Mouse (Mus musculus): ENCODE results near the gene Olfr323. TPM values are rescaled to one million over a fixed set of nuclear protein-coding genes. Genes with fewer than 3 reads are reported as not detected.

The Olfr323 gene
- polyA plus RNA-seq, 1 experiment from 2014 or later: not detected

- DNase-seq (ENCODE audit: low spot score) (no peak), ATAC-seq (replicated peaks; ENCODE audit: low FRiP score, low read depth) (no peak)
- H3K36me3 ChIP-seq (ENCODE audit: insufficient read depth, low read length): no peaks in the 10 kb centered on the region
- H3K4me2 ChIP-seq (ENCODE audit: low read length): no peak overlapping the region
- H3K27ac ChIP-seq: no peak overlapping the region
- H3K9ac ChIP-seq (ENCODE audit: low read depth, low read length): no peak overlapping the region
- H3K27me3 ChIP-seq (ENCODE audit: insufficient read depth, low read length): no peaks in the 10 kb centered on the region
- no peaks in the 10 kb centered on the region for H3K9me3 ChIP-seq (replicated peaks; ENCODE audit: low read length)
- no peak for TF ChIP-seq CTCF (IDR thresholded peaks at IDR 0.05; ENCODE audit: low read depth)
- 44% methylated on average over 4 of the region's 4 CpGs for WGBS
- H3K4me3 ChIP-seq (replicated peaks; ENCODE audit: low read depth, low read length): no peak overlapping the region
- no peaks in the 10 kb centered on the region for H3K4me1 ChIP-seq (replicated peaks; ENCODE audit: insufficient read depth, low read length)
Observed at GRCm38 (mm10) chr11:58626146-58626545, 4.2 kb downstream of the Olfr323 start.

DNA sequence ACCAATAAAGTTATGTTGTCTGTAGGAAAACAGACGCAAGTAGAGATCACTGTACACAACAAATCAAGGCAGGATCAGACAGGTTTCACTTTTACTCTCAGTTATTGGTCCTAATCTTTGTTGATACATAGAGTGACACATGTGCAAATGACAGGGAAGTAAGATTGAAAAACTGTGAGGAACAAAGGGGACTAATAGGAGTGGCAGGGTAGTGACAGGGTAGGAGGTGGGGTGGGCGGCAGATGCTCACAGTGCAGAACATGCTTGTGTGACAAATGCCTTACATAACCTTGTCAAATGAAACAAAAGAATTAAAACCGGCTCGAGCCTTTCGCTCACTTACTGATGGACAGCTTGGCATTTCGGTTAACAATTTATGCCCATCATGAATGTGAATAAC, 11.5 kb downstream of the Olfr323 start:
- WGBS: 74% methylated on average over 6 of the region's 6 CpGs
- Histone ChIP-seq H3K4me3 (replicated peaks; ENCODE audit: low read depth, low read length) (no peak overlapping the region), H3K4me2 (ENCODE audit: low read length) (no peak overlapping the region), H3K9ac (ENCODE audit: low read depth, low read length) (no peak overlapping the region), H3K27ac (no peak overlapping the region), H3K27me3 (ENCODE audit: insufficient read depth, low read length) (no peaks in the 10 kb centered on the region), H3K9me3 (replicated peaks; ENCODE audit: low read length) (no peaks in the 10 kb centered on the region), H3K36me3 (ENCODE audit: insufficient read depth, low read length) (no peaks in the 10 kb centered on the region), H3K4me1 (replicated peaks; ENCODE audit: insufficient read depth, low read length) (no peaks in the 10 kb centered on the region)
- no peak for ATAC-seq (replicated peaks; ENCODE audit: low FRiP score, low read depth)
- no peak for DNase-seq (ENCODE audit: low spot score)
- TF ChIP-seq CTCF (IDR thresholded peaks at IDR 0.05; ENCODE audit: low read depth): no peak

GRCm38 (mm10) chr11:58618369-58618768, 11.9 kb downstream of the Olfr323 start:
- no peak overlapping the region for H3K4me2 ChIP-seq (ENCODE audit: low read length)
- DNase-seq (ENCODE audit: low spot score) (no peak), ATAC-seq (replicated peaks; ENCODE audit: low FRiP score, low read depth) (no peak)
- no peaks in the 10 kb centered on the region for H3K36me3 ChIP-seq (ENCODE audit: insufficient read depth, low read length)
- H3K27ac ChIP-seq: no peak overlapping the region
- WGBS: 70% methylated on average over 3 of the region's 3 CpGs
- no peaks in the 10 kb centered on the region for H3K4me1 ChIP-seq (replicated peaks; ENCODE audit: insufficient read depth, low read length)
- no peak for TF ChIP-seq CTCF (IDR thresholded peaks at IDR 0.05; ENCODE audit: low read depth)
- H3K4me3 ChIP-seq (replicated peaks; ENCODE audit: low read depth, low read length): no peak overlapping the region
- no peak overlapping the region for H3K9ac ChIP-seq (ENCODE audit: low read depth, low read length)
- no peaks in the 10 kb centered on the region for H3K27me3 ChIP-seq (ENCODE audit: insufficient read depth, low read length)
- no peaks in the 10 kb centered on the region for H3K9me3 ChIP-seq (replicated peaks; ENCODE audit: low read length)

- TF ChIP-seq CTCF (IDR thresholded peaks at IDR 0.05; ENCODE audit: low read depth): no peak
Observed at GRCm38 (mm10) chr11:58615975-58616374, 14.3 kb downstream of the Olfr323 start, which contains the start of gene 2210407C18Rik. TSS of gene 2210407C18Rik (minus strand) at chr11:58616075.

DNA sequence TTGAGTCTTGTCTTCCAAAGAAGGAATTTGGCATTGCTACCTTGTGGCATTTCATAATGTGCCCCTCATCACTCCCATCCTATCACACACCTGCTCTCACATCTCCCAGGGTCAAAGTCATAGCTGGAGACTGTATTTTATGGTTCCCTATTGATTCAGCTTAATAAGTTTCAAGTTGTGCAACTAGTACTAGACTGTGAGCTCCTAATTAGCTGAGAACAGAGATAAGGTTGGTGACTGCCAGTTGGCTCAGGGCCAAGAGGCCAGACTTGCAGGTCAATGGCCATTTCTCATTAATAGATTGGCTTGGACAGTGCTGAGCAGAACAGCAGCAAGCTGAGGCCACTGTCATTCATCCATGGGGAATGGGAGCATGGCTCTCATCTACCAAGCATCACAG, 15.8 kb downstream of the Olfr323 start:
- Histone ChIP-seq H3K4me1 (replicated peaks; ENCODE audit: insufficient read depth, low read length) (no peaks in the 10 kb centered on the region), H3K4me2 (ENCODE audit: low read length) (no peak overlapping the region), H3K9ac (ENCODE audit: low read depth, low read length) (no peak overlapping the region), H3K27me3 (ENCODE audit: insufficient read depth, low read length) (no peaks in the 10 kb centered on the region), H3K9me3 (replicated peaks; ENCODE audit: low read length) (no peaks in the 10 kb centered on the region), H3K36me3 (ENCODE audit: insufficient read depth, low read length) (no peaks in the 10 kb centered on the region), H3K4me3 (replicated peaks; ENCODE audit: low read depth, low read length) (no peak overlapping the region), H3K27ac (no peak overlapping the region)
- DNase-seq (ENCODE audit: low spot score): no peak
- TF ChIP-seq CTCF (IDR thresholded peaks at IDR 0.05; ENCODE audit: low read depth): no peak
- no peak for ATAC-seq (replicated peaks; ENCODE audit: low FRiP score, low read depth)

More at GRCm38 (mm10) chr11:58615975-58616374, 14.3 kb downstream of the Olfr323 start, which contains the start of gene 2210407C18Rik:
- H3K9me3 ChIP-seq (replicated peaks; ENCODE audit: low read length): no peaks in the 10 kb centered on the region
- no peak for DNase-seq (ENCODE audit: low spot score)
- H3K4me1 ChIP-seq (replicated peaks; ENCODE audit: insufficient read depth, low read length): no peaks in the 10 kb centered on the region
- 89% methylated on average over 4 of the region's 4 CpGs for WGBS
- no peak within 1 kb of the TSS for H3K27ac ChIP-seq
- ATAC-seq (replicated peaks; ENCODE audit: low FRiP score, low read depth): no peak
- H3K27me3 ChIP-seq (ENCODE audit: insufficient read depth, low read length): no peaks in the 10 kb centered on the region
- no peak within 1 kb of the TSS for H3K4me3 ChIP-seq (replicated peaks; ENCODE audit: low read depth, low read length)
- no peaks in the 10 kb centered on the region for H3K36me3 ChIP-seq (ENCODE audit: insufficient read depth, low read length)
- no peak within 1 kb of the TSS for H3K9ac ChIP-seq (ENCODE audit: low read depth, low read length)
- H3K4me2 ChIP-seq (ENCODE audit: low read length): no peak within 1 kb of the TSS

DNA sequence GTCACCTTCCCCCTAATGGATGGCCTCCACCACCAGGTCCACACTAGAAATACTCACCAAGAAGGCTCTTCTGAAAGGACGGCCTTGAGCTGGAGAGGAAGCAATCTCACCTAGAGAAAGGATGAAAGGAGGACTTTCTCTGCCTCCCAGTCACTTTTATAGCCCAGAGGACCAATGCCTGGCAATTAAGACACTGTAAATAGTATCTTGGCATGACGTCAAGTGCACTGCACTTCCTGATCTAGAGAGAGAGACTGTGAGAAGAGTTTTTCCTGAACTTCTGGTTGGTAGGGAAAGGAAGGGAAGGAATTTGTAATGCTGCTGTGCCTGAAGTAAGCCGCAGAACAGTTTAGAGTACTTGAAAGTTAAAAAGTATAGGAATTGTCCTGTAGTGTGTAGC, 16.9 kb downstream of the Olfr323 start:
- no peaks in the 10 kb centered on the region for H3K9me3 ChIP-seq (replicated peaks; ENCODE audit: low read length)
- DNase-seq (ENCODE audit: low spot score): no peak
- no peak for TF ChIP-seq CTCF (IDR thresholded peaks at IDR 0.05; ENCODE audit: low read depth)
- no peak for ATAC-seq (replicated peaks; ENCODE audit: low FRiP score, low read depth)
- no peak overlapping the region for H3K27ac ChIP-seq
- no peak overlapping the region for H3K4me2 ChIP-seq (ENCODE audit: low read length)
- H3K36me3 ChIP-seq (ENCODE audit: insufficient read depth, low read length): no peaks in the 10 kb centered on the region
- H3K4me1 ChIP-seq (replicated peaks; ENCODE audit: insufficient read depth, low read length): no peaks in the 10 kb centered on the region
- WGBS: 43% methylated on average over 3 of the region's 3 CpGs
- H3K4me3 ChIP-seq (replicated peaks; ENCODE audit: low read depth, low read length): no peak overlapping the region
- no peak overlapping the region for H3K9ac ChIP-seq (ENCODE audit: low read depth, low read length)
- no peaks in the 10 kb centered on the region for H3K27me3 ChIP-seq (ENCODE audit: insufficient read depth, low read length)

DNA sequence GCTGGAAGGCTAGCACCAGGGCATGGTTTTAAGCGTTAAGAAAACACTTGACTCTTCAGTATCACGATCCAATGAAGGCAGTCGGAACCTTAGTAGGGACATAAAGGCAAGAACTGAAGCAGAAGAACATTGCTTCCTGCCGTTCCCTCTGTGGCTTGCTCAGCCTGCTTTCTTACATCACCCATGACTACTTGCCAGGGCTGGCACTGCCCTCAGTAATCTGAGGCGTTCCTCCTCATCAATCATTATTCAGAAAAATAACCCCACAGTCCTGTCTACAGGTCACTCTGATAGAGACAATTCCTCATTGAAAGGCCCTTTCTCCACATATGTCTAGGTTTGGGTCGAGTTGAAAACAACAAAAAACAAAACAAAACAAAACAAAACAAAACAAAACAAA, 23.3 kb downstream of the Olfr323 start:
- no peaks in the 10 kb centered on the region for H3K9me3 ChIP-seq (replicated peaks; ENCODE audit: low read length)
- no peaks in the 10 kb centered on the region for H3K27me3 ChIP-seq (ENCODE audit: insufficient read depth, low read length)
- no peaks in the 10 kb centered on the region for H3K4me1 ChIP-seq (replicated peaks; ENCODE audit: insufficient read depth, low read length)
- TF ChIP-seq CTCF (IDR thresholded peaks at IDR 0.05; ENCODE audit: low read depth): no peak
- no peak overlapping the region for H3K4me3 ChIP-seq (replicated peaks; ENCODE audit: low read depth, low read length)
- no peak overlapping the region for H3K9ac ChIP-seq (ENCODE audit: low read depth, low read length)
- H3K4me2 ChIP-seq (ENCODE audit: low read length): no peak overlapping the region
- no peak for ATAC-seq (replicated peaks; ENCODE audit: low FRiP score, low read depth)
- DNase-seq (ENCODE audit: low spot score): no peak
- no peaks in the 10 kb centered on the region for H3K36me3 ChIP-seq (ENCODE audit: insufficient read depth, low read length)
- WGBS: 56% methylated on average over 6 of the region's 6 CpGs
- H3K27ac ChIP-seq: no peak overlapping the region

Data from kidney, postnatal 0 days (tissue).